Mouse (Mus musculus) heart, postnatal 36 days (tissue): Measurements from ENCODE around the gene C1rl. TPM values are rescaled to one million over a fixed set of nuclear protein-coding genes. Genes with fewer than 3 reads are reported as not detected.
"Not testable (repeated sequence)": the region's sequence is repeated elsewhere in the genome, so short reads cannot be mapped to it uniquely, and the experiment has no call there.

ENCODE experiments used
- DNase-seq, 2 experiments: peaks; one replicate each; pipeline ENCODE4 v3.0.0; 2021 to 2022
- intact Hi-C: fragments of 180-260 bp; cut with DNase I; formaldehyde crosslinking; loops from one replicate; pipeline ENCODE4 v1.15.1; 2025
- total RNA-seq, 2 experiments: library from RNA; stranded (reverse); gene quantifications; 2 replicates each; pipeline ENCODE4 v1.2.3; 2021

C1rl gene
- total RNA-seq, 2 experiments from 2014 or later: 1.2 TPM

- intact Hi-C loops, DNase-seq: not testable (repeated sequence)
These were observed 20.9 kb upstream of the C1rl start for GRCm38 (mm10) chr6:124471783-124472638.

DNA sequence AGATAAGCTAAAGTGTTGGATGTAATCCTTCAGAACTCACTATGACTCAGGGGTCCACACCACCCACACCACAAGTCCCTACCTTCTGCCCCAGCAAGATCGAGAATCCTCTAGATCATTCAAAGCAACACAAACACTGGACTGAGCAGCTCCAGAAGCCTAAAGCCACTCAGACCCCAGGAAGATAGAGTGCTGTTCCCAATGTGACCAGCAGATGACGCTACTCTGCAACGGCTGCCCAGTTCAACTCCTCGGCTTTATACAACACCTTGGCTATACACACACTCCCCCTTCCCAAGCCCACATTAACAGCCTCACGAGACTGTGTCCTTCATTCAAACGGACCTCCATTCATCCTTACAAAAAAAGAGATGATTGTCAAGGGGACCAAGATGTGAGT lies 20.1 kb upstream of the C1rl start:
- intact Hi-C loops: no loop called here
- DNase-seq: peak; percentile 46 to 67

- intact Hi-C loops: no loop called here
- no peak for DNase-seq
These were observed 18.3 kb upstream of the C1rl start for GRCm38 (mm10) chr6:124474621-124475020.

GRCm38 (mm10) chr6:124475335-124476075 lies 17.4 kb upstream of the C1rl start:
- DNase-seq, intact Hi-C loops: not testable (repeated sequence)

DNA sequence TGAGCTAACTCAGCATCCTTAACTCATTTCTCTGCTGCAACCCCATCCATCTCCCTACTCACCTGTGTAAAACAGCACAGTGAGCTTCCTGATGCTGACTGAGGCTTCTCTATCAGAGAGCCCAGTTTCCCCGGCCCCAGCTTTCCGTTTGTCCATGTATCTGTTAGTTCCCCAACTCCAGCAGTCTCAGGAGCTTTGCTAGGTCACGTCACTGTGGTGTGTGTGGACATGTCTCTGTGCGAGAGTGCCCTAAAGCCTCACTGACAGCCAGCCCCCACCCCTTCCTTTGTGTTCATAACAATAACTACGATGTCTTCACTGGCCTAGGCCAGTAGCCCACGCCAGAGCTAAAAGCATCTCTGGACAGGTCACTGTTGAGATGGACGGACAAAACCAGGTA lies 16.7 kb upstream of the C1rl start:
- DNase-seq: no peak
- intact Hi-C loops: no loop called here

DNA sequence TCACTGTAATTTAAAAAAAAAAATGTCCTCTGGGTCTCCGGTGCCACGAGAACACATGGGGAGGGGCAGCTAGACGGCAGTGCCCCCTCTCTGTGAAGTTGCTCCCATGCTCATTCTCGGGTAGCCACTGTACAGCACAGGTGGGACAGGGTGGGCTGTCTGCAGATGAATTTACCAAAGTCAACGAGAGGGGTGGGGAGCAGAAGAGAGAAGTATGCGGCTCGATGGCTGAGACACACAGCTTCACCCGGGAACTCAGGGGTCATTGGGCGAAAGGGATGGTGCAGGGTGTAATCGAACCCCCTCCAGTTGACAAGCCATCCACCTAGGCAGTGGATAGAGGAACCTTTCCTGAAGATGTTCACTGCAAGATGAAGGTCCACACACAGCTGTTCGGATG lies 16.1 kb upstream of the C1rl start:
- no peak for DNase-seq
- intact Hi-C loops: no loop called here

DNA sequence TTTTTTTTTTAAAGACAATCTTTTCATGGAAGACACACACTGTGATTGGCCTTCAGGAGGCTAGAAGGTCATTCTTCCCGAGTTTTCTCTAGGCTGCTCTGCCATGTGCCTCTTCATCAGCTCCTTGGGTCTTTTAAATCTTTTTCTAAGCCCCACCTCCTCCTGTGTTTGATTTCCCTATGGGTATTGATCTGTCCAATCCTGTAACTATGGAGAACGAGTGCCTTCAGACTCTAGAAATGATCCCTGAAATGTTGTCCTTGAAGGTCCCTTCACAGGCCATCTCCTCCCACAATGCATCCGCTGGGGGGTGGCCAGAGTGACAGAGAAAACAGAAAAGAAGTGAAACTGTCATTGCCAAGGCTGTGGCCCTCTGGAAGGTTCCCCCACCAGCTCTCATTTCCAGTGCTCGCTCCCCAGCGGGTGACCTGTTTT lies 15.7 kb upstream of the C1rl start:
- intact Hi-C loops: no loop called here

GRCm38 (mm10) chr6:124477922-124478651 lies 14.8 kb upstream of the C1rl start:
- peak; percentile 31 to 38 for DNase-seq
- intact Hi-C loops: no loop called here

More for the DNA sequence above, 15.7 kb upstream of the C1rl start:
- no peak for DNase-seq

DNA sequence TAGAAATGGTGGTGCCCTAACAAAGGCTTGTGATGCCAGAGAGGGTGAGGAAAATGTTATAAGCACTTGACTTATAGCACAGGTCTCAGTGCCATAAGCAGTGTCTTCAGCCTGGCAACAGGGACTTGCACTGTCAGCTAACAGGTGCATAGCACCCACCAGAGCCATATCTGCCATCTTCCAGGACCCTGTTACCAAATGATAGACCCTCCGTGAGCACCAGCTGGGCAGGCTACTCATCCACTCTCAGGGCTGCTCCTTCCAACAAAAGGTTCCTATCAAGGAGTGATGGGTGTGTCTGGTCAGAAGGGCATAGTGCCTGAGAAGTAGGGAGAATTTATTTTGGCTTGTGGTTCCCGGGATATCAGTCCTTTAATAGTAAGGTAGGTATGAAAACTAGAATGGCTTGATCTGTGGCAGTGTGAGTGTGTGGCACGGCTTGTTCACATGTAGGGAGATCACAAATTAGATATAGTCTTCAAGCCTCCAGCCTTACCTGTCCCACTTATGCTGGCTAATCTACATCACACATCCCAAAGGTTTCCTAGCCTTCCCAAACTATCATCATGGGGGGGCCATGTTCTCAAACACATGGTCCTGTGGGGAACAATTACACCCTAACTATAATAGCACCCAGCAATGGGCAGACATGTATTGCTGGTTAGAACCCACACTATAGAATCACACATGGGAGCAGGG lies 13.9 kb upstream of the C1rl start:
- intact Hi-C loops: no loop called here
- DNase-seq: no peak

- no peak for DNase-seq
- intact Hi-C loops: no loop called here
These were observed 13.4 kb upstream of the C1rl start for GRCm38 (mm10) chr6:124479573-124479930.

DNA sequence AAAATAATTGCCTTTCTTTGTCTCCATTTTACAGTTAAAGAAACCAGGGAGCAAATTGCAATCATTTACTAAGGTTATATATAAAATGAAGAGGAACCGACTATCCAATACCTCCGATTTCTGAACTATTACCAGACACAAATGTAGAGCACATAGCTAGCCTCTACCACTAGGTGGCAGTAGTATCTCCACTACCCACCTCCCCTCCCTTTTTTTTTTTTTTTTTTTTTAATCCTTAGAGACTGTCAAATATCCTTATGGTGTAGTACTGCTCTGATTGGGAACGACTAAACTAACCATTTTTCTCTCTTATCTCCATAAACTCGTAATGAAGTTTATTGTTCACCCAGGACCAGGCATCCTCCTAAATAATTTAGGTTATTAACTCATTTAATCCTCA lies 12.6 kb upstream of the C1rl start:
- intact Hi-C loops: loop anchor here (5.0 kb wide), 1 partner anchor 277 kb away; the partner anchor contains the start of genes Atn1 and Gm45234
- DNase-seq: no peak

DNA sequence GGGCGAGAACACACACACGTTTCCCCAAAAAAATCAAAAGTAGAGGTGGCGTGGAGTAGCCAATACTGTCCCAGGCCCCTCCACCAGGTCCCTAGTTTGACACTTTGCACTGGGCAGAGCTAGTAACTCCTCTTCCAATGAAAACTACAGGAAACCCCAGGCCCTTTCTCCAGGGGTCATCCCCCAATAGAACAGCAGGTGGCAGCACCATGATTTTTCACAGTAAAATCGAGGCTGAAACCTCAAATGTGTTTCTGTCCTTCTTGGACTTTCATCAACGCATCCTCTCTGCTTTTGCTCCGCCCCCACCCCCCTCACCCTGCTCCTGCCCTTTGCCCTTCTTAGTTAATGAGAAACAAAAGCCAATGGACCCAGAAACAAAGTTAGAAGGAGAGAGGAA lies 11.3 kb upstream of the C1rl start:
- DNase-seq: peak; percentile 42 to 67
- intact Hi-C loops: loop anchor here (5.0 kb wide), 1 partner anchor 276 kb away; the partner anchor contains the start of genes Atn1 and Gm45234

DNA sequence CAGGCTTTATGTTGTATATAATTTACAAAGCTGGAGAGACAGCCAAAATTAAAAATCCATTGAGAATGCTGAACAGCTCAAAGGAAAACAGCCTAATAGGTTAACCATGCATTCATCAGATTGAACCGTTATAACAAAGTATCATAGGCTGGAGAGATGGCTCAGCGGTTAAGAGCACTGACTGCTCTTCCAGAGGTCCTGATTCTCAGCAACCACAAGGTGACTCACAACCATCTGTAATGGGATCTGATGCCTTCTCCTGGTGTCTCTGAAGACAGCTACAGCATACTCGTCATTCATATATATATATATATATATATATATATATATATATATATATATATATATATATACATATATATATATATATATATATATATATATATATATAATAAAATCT lies 9.1 kb upstream of the C1rl start:
- intact Hi-C loops: loop anchor here (5.0 kb wide), 1 partner anchor 273 kb away; the partner anchor contains the start of genes Atn1 and Gm45234
- DNase-seq: not testable (repeated sequence)

DNA sequence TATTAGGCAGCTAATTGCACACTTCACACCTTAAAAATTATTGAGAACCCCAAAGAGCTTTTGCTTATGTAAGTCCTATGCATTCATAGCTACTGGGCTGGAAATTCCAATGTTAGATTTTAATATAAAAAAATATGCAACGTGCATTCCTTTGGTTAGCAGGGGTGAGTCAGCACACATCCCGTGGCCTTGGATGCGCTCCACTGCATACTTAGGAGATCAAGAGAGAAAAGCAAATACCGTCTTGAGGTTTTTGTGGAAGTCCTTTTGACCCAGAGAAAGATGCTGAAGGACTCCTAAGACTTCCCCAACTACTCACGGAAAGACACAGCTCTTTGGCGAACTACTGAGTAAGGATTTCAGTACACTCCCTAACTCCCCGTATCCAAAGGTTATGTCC lies 8.1 kb upstream of the C1rl start:
- intact Hi-C loops: loop anchor here (5.0 kb wide), 1 partner anchor 272 kb away; the partner anchor contains the start of genes Atn1 and Gm45234
- no peak for DNase-seq

DNA sequence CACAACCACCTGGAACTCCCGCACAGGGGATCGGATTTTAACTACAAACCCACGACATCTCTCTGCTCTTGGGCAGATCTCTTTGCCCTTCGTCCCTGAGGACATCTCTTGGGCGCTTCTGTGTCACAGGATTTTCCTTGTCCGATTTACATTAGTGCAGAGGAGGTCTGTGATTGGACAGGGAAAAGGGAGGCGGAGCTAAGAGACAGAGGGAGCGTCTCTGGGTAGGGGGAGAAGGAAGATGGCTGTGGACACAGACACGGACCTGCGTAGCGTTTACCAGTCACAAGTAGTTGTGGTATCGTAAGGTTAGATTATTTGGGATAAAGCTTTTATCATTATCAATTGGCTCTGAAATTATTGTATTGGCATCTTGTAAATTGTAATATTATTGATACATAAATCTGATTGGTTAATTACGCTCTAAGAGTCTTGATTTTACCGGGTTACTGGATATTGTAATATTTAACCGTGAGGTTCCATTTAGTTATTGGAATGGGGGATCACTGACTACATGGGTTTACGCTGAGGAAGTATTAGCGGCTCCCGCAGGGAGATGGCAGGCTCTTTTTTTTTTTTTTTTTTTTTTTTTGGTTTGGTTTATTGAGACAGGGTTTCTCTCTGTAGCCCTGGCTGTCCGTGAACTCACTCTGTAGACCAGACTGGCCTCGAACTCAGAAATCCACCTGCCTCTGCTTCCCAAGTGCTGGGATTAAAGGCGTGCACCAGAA lies 7.3 kb upstream of the C1rl start:
- intact Hi-C loops: no loop called here
- no peak for DNase-seq

DNA sequence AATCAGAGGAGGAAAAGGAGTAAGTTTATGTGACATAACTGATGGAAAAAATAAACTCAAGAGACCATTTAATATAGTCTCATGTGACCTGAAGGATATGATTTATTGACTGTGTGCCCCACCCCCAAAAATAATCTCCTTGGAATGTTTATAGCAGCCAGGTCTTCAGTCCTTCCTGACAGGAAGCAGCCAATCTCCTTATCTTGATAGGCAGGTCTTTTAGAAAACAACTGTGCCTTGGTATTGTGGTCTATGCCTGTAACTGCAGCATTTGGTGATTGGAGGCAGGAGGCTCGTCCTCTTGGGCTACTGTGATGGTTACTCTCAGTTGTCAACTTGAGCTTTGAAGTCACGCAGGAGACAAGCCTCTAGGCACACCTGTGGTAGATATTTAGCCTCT lies 5.4 kb upstream of the C1rl start:
- DNase-seq: no peak
- intact Hi-C loops: no loop called here

- intact Hi-C loops: no loop called here
These were observed 4.0 kb upstream of the C1rl start for GRCm38 (mm10) chr6:124488952-124489351.

DNA sequence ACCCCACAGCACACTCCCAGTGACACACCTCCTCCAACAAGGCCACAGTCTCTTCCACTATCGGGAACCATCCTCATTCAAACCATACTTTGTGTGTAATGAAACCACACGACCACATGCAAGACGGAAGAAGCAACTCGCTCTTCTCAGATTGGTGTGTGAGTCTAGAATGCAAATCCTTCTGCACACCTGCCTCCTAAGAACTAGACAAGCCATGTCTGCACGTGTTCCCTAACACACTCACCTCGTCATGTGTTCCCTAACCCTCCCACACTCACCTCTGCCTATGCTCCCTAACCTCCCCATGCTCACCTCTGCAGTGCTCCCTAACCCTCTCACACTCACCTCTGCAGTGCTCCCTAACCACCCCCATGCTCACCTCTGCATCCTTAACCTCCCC lies 1.5 kb upstream of the C1rl start:
- intact Hi-C loops: no loop called here
- no peak for DNase-seq

More at GRCm38 (mm10) chr6:124488952-124489351, 4.0 kb upstream of the C1rl start:
- DNase-seq: no peak

GRCm38 (mm10) chr6:124493886-124494285 lies 973 bp downstream of the C1rl start:
- DNase-seq: peak in 1 of 2 experiments; percentile 23
- intact Hi-C loops: loop anchor here (2.0 kb wide), 1 partner anchor 49 kb away; the partner anchor contains the start of gene C1s1
